Mouse (Mus musculus) adrenal gland, postnatal 25 days (tissue): ENCODE results near the gene Gm40460. TPM values are rescaled to one million over a fixed set of nuclear protein-coding genes. Genes with fewer than 3 reads are reported as not detected.

ENCODE experiments used
- total RNA-seq: library from RNA; stranded (reverse); gene quantifications from 2 replicates; pipeline ENCODE4 v1.2.3, GENCODE M21; 2021

The Gm40460 gene
- total RNA-seq, 1 experiment from 2014 or later = not detected

Other genes starting within 250 kb of the Gm40460 start
- gene Mob2, start 180.0 kb downstream of the Gm40460 start, total RNA-seq = 50.3 and 56.9 TPM in 2 replicates
- 3.9 and 4.7 TPM in 2 replicates for gene Dusp8, start 145.2 kb downstream of the Gm40460 start, total RNA-seq
- gene Gm45618, start 120.3 kb downstream of the Gm40460 start, total RNA-seq = not detected in 2 replicates
- gene Gm39115, start 105.0 kb downstream of the Gm40460 start, total RNA-seq = not detected in 2 replicates
- gene Gm45337, start 96.5 kb downstream of the Gm40460 start, total RNA-seq = not detected in 2 replicates
- gene Gm29735, start 84.0 kb downstream of the Gm40460 start, total RNA-seq = not detected in 2 replicates
- not detected in 2 replicates for gene Gm4553, start 75.3 kb downstream of the Gm40460 start, total RNA-seq
- gene Krtap5-2, start 65.1 kb downstream of the Gm40460 start, total RNA-seq = not detected in 2 replicates
- not detected in 2 replicates for gene Gm10153, start 50.7 kb downstream of the Gm40460 start, total RNA-seq
- gene Krtap5-3, start 39.7 kb downstream of the Gm40460 start, total RNA-seq = not detected in 2 replicates
- gene Gm7579, start 29.2 kb downstream of the Gm40460 start, total RNA-seq = not detected in 2 replicates
- not detected in 2 replicates for gene Krtap5-5, start 11.1 kb downstream of the Gm40460 start, total RNA-seq
- gene Gm2431, start 17.3 kb upstream of the Gm40460 start, total RNA-seq = not detected in 2 replicates
- gene Gm4559, start 33.3 kb upstream of the Gm40460 start, total RNA-seq = not detected in 2 replicates
- gene Krtap5-1, start 56.0 kb upstream of the Gm40460 start, total RNA-seq = not detected in 2 replicates
- gene Krtap5-4, start 62.5 kb upstream of the Gm40460 start, total RNA-seq = not detected in 2 replicates
- gene Ifitm10, start 132.7 kb upstream of the Gm40460 start, total RNA-seq = 3.0 and 4.1 TPM in 2 replicates
- gene Gm49369, start 141.6 kb upstream of the Gm40460 start, total RNA-seq = 0.55 TPM in 1 of 2 replicates, not detected in the other
- 1,030 and 1,043 TPM in 2 replicates for gene Ctsd, start 147.0 kb upstream of the Gm40460 start, total RNA-seq
- not detected in 2 replicates for gene Syt8, start 193.8 kb upstream of the Gm40460 start, total RNA-seq
- not detected in 2 replicates for gene Tnni2, start 200.7 kb upstream of the Gm40460 start, total RNA-seq
- 12.6 and 14.4 TPM in 2 replicates for gene Lsp1, start 219.7 kb upstream of the Gm40460 start, total RNA-seq